Mouse (Mus musculus) thymus, postnatal 25 days (tissue): ENCODE data around the gene Nr0b2.

Experiments
- DNase-seq: peaks from one replicate; pipeline ENCODE4 v3.0.0; 2022

The Nr0b2 gene

DNA sequence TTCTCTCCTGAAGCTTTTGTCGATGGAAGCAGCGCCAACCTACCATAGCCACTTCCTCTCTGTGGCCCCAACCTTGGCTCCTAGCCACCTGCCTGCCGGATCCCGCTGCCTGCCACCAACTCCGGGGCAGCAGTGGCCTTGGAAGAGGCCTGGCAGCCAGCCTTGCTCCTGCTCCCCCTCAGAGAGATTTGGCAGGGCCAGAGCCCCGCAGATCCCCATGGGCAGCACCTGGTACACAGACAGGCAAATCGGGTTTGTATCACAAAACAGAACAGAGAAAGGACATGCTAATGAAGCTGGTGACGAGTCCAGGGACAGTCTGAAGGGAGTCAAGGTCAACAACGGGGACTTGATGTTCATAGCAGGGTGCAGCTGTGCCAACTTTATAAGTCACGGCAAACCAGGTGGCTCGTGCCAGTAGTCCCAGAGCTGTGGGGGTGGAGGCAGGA lies 10.0 kb downstream of the Nr0b2 start:
- no peak for DNase-seq

DNA sequence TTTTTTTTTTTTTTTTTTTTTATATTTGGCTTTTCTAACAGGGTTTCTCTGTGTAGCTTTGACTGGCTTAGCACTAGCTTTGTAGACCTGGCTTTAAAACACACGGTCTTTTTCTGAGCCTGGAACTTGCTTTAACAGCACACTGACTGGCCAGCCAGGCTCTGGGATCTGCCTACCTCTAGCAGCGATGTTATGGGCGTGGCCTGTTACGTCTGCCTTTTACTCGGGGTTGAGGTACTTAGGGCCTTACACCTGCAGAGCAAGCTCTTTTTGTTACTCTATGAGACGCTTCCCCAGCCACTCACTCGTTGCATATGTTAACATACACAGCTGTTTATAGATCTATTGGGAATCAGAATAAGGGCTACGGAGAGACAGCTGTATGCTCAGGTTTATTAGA lies 14.1 kb downstream of the Nr0b2 start:
- DNase-seq, result no peak

GRCm38 (mm10) chr4:133569291-133570065 lies 16.3 kb downstream of the Nr0b2 start:
- DNase-seq, result no peak

DNA sequence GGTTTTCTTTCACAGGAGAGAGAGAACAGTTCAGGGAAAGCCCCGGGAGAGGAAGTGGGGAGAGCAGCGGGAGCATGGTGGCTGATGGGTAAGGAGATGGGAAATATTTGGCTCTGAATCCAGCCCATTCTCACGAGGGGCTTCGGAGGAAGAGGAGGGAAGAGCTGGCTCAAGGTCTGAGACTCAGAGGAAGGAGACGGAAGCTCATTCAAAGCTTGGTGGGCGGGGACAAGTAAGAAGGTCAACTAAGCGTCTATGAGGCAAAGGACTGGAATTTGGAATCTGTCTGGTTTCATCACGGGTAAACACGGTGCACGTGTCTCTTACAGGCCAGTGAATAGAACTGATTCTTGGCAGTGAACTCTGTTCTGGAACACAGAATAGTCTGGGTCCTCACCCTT lies 16.9 kb downstream of the Nr0b2 start:
- DNase-seq, result no peak

GRCm38 (mm10) chr4:133574070-133574842 lies 21.1 kb downstream of the Nr0b2 start, which contains the start of gene Gpatch3:
Gpatch3 (plus strand) TSS chr4:133574745.
- peak; percentile 84 for DNase-seq

GRCm38 (mm10) chr4:133574843-133575202 lies 21.6 kb downstream of the Nr0b2 start:
- DNase-seq, result no peak

GRCm38 (mm10) chr4:133577983-133578382 lies 24.8 kb downstream of the Nr0b2 start:
- DNase-seq, result no peak

DNA sequence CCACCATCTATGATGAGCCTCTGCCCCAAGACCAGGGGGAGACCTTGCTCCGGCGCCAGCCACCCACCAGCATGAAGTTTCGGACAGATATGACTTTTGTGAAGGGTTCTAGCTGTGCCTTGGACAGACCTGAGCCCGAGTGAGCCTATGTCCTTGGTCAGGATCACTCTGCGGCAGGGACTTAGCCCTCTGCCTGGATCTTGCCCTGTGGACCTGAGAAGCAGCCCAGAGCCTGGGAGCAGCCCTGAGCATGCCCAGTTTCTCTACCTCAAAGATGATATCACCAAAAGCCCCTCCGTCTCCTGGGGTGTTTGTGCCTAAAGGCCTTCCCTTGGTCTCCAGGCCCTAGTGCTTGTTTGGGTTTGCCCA lies 30.5 kb downstream of the Nr0b2 start:
- DNase-seq, result no peak

DNA sequence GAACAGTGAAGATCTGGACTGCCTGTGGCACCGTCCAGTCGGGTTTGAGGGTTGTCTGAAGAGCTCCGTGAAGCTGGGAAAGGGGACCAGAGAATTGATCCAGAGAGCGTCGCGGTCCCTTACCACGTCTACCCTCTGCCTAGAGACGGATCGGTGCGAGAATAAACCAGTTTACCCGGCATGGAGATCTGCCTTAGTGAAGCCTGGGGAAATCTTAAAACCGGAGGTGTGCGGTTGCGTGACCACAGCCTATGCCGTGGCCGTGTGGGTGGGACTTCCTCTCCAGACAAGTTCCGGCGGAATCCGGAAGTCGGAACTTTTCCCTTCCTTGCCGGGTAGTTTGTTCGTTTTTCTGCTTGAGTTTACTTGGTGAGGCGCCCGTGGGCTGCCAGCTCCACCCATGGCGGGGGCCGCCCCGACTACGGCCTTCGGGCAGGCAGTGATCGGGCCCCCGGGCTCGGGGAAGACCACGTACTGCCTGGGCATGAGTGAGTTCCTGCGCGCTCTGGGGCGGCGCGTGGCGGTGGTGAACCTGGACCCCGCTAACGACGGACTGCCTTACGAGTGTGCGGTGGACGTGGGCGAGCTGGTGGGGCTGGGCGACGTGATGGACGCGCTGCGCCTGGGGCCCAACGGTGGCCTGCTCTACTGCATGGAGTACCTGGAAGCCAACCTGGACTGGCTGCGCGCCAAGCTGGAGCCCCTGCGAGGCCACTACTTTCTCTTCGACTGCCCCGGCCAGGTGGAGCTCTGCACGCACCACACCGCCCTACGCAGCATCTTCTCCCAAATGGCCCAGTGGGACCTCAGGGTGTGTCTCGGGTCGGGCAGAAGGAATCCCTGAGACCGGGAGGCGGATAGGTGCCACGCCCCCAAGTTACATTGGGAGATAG lies 31.1 kb downstream of the Nr0b2 start, which contains the start of gene Gpn2:
Gene Gpn2, plus strand, starts transcription at position 304 of the 893 bp plus-strand sequence.
- DNase-seq, result peak; percentile 83

DNA sequence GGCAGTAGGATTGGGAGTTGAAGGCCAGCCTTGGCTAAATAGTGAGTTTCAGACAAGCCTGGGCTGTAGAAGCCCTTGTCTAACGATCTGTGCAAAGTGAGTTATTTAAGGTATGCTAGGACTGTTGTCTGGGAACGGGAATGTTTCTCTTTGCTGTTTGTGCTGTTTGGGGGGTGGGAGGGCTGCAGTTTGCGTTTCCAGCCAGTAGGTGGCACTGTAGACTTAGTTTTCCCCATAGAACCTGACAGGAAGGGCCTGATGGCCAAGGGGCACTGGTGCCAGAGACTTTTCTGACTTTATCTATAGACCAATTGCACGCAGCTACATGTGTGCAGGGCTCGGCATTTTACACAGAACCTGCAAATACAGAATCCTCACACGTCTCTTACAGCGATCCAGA lies 39.4 kb downstream of the Nr0b2 start:
- DNase-seq, result peak; percentile 71

DNA sequence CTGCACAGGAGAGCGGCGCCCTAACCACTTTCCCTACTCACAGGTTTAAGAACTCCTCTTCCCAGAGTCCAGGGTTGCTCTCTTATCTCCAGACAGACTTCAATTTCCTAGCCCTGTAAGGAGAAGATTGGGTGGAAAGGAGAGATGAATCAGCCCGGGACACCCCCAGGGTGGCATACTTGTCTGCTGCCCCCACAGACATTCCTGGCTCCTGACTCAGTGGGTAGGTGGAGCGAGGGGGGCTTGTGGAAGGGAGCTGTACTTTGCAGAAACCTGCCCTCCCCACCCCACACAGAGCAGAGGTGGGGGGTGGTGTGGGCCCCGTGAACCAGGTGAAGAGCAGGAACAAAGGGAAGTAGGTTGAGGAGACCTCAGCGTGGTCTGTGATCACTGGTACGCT lies 42.4 kb downstream of the Nr0b2 start:
- no peak for DNase-seq

DNA sequence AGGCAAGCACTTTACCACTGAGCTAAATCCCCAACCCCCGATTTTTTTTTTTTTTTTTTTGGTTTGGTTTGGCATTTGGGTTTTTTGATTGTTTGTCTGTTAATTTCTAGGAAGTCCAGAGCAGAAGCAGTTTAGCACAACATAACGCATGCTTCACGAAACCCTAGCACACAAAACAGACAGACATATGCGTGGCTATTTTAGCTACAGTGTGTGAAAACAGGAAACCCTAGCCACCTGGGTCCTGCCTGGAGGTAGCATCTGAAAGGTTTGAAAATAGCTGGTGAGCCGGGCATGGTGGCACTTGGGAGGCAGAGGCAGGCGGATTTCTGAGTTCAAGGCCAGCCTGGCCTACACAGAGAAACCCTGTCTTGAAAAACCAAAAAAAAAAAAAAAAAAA lies 42.9 kb downstream of the Nr0b2 start:
- no peak for DNase-seq

DNA sequence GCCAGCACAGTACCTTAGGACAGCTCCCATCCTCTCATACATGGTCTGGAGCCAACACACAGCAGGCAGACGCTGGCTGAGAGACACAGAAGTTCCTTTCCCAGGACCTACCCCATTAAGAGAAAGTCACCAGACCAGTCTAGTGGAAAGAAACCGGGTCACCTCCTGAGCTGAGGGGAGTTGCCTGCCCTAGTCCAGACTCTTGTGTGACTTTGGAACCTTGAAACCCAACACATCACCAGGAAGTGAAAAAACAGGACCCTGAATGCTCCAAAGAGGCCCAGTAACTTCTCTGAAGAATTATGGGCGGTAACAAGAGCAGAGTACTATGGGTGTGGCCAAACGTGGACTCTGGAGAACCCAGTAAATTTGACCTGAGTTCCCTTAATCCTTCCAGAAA lies 45.4 kb downstream of the Nr0b2 start:
- no peak for DNase-seq

GRCm38 (mm10) chr4:133599116-133599515 lies 45.9 kb downstream of the Nr0b2 start:
- no peak for DNase-seq

GRCm38 (mm10) chr4:133599571-133600073 lies 46.4 kb downstream of the Nr0b2 start:
- peak; percentile 64 for DNase-seq

DNA sequence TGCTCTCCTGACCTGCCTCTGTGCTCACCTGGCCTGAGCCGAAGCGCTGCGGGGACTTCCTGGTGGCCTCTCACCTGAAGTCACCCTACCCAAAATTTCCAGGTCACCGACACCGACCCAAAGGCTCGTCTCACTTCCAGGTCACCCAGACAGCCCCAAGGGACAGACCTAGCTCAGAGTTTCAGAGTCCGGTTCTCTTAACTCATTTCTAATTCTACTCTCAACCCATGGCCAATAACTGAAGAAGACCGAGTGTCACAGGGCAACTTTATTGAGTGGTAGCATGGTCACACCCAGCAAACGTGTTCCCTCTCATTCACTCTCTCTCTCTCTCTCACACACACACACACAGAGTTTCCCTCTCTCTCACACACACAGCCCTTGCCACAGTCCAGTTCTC lies 47.1 kb downstream of the Nr0b2 start:
- no peak for DNase-seq

GRCm38 (mm10) chr4:133601721-133602218 lies 48.6 kb downstream of the Nr0b2 start, which contains the start of gene Sfn:
Sfn (minus strand) TSS chr4:133602168.
- DNase-seq, result peak; percentile 63

DNA sequence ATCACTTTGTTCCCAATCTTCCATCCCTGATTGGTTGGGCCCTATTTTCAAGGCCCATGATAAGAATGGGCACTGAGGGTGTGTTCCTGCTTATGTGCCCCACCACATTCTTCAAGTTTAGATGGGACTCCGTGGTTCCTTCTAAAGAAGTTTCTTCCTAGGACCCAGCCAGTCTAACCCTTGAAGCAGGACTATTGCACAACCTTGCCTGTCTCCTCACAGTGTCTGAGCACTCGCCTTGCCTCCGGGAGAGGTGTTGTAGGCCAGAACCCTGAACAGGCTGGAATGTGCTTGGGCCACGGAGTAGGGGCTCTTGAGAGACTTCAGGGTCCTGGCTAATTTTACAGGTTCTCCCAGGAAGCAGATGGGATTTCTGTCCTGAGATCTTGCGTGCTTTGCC lies 49.9 kb downstream of the Nr0b2 start:
- no peak for DNase-seq

GRCm38 (mm10) chr4:133604175-133604574 lies 51.0 kb downstream of the Nr0b2 start:
- no peak for DNase-seq

GRCm38 (mm10) chr4:133604856-133605255 lies 51.7 kb downstream of the Nr0b2 start:
- no peak for DNase-seq

DNA sequence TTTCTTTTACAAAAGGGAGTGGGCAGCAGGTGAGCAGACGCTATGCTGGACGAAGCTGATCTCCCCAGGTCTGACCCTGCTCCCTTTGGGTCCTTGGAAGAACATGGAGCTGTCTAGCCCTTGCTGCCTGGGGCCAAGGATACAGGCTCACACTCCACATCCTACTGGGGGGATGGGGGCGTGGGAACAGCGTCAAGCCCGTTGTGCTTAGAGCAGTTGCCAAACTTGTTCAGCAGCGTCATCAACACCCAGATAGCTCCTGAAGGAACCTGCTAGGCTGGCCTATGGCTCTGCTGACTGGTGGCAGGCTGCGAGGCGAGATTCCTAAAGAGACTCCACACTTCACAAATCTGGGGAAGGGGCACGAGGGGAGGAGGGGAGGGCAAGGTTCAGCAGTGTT lies 52.2 kb downstream of the Nr0b2 start:
- DNase-seq, result no peak
